Mouse (Mus musculus) neural tube, embryonic 14.5 days (tissue): ENCODE data around the gene H2afx. TPM values are rescaled to one million over a fixed set of nuclear protein-coding genes. Genes with fewer than 3 reads are reported as not detected.

Source experiments
- ATAC-seq: fragments of 200-750 bp; cut with Nextera tagmentation; 2 replicates; pipeline ENCODE4 v1.8.0; 2017; ENCODE audit warnings: low read depth, mild to moderate bottlenecking, moderate TSS enrichment, moderate library complexity
- H3K27ac ChIP-seq: fragments of 300-500 bp; sonication (generic); 2 replicates; pipeline ENCODE4 v1.5.1; 2014; ENCODE audit warnings: low read depth, mild to moderate bottlenecking, control low read depth, low read length, moderate library complexity, mixed read lengths
- H3K27me3 ChIP-seq: fragments of 300-500 bp; sonication (generic); 2 replicates; pipeline ENCODE4 v1.6.1; 2014; ENCODE audit warnings: low read length; ENCODE audit not compliant: control insufficient read depth, insufficient read depth
- H3K36me3 ChIP-seq: fragments of 300-500 bp; sonication (generic); 2 replicates; pipeline ENCODE4 v1.6.1; 2014; ENCODE audit warnings: low read length, mixed read lengths; ENCODE audit not compliant: control insufficient read depth, insufficient read depth
- H3K4me1 ChIP-seq: fragments of 300-500 bp; sonication (generic); 2 replicates; pipeline ENCODE4 v1.6.1; 2014; ENCODE audit warnings: low read length; ENCODE audit not compliant: control insufficient read depth, insufficient read depth
- H3K4me2 ChIP-seq: fragments of 300-500 bp; sonication (generic); 2 replicates; pipeline ENCODE4 v1.6.1; 2014; ENCODE audit warnings: mild to moderate bottlenecking, low read depth, low read length, control low read depth
- H3K4me3 ChIP-seq: fragments of 300-500 bp; sonication (generic); 2 replicates; pipeline ENCODE4 v1.5.1; 2014; ENCODE audit warnings: low read depth, low read length, control low read depth, mixed read lengths
- H3K9ac ChIP-seq: fragments of 300-500 bp; sonication (generic); replicated peaks from 2 replicates; pipeline ENCODE4 v1.6.1; 2014; ENCODE audit warnings: low read depth, mild to moderate bottlenecking, control low read depth, low read length, mixed read lengths
- H3K9me3 ChIP-seq: fragments of 300-500 bp; sonication (generic); 2 replicates; pipeline ENCODE4 v1.6.1; 2016; ENCODE audit warnings: low read length; ENCODE audit not compliant: control insufficient read depth
- WGBS: fragments of 180-500 bp; shearing (Covaris S2); extraction: QIAGEN DNeasy Blood & Tissue Kit; methylation state at CpG from one replicate; pipeline ENCODE4 v1.1.7; 2014; 5-methylcytosine and 5-hydroxymethylcytosine counted together
- microRNA-seq: library from miRNA; unstranded; fragments of <30 nt; microRNA quantifications from one replicate; pipeline ENCODE4, GENCODE M21; 2016
- polyA plus RNA-seq: library from polyadenylated mRNA; unstranded; fragments of >200 nt; fragmentation: Nextera tagmentation; extraction: Ambion mirVana; gene quantifications from 2 replicates; pipeline ENCODE4 v1.2.1, GENCODE M21; 2014

H2afx gene
- polyA plus RNA-seq, 1 experiment from 2014 or later = 92.3 TPM

- Histone ChIP-seq H3K27ac (peak within 1 kb of the TSS; percentile 89), H3K4me1 (peaks cover 7% of the 10 kb centered on the region), H3K27me3 (no peaks in the 10 kb centered on the region), H3K9ac (peak within 1 kb of the TSS; percentile 85), H3K9me3 (no peaks in the 10 kb centered on the region), H3K4me2 (peak within 1 kb of the TSS; percentile 97), H3K36me3 (peaks cover 25% of the 10 kb centered on the region), H3K4me3 (peak within 1 kb of the TSS; percentile 77)
- under 1% methylated on average over 77 of the region's 83 CpGs for WGBS
- ATAC-seq = peak; percentile 98
Observed at GRCm38 (mm10) chr9:44379054-44379834, 44.8 kb downstream of the H2afx start, which contains the start of gene Hyou1. Gene Hyou1, plus strand, starts transcription at chr9:44379490.

DNA sequence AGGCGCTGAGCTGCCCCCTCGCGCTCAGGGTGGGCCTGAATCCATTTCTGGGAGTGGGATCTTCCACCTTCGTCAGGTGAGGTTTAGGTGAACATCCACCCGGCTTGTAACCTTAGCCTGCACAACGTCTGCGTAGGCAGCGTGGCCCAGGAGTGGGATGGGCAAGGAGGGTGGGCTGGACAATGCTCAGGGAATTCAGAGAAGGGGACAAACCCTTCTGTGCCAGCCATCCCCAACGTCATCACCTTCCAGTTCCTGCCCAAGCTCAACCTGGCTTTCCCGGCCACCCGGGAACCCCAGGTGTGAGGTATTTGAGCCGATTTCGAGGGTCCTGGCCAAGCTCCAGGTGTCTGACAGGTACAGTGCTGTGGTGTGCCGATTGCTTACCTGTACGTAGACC is 45.4 kb downstream of the H2afx start:
- H3K9ac ChIP-seq = peak overlapping the region; percentile 85
- peak overlapping the region; percentile 97 for H3K4me2 ChIP-seq
- peak overlapping the region; percentile 77 for H3K4me3 ChIP-seq
- peaks cover 28% of the 10 kb centered on the region for H3K36me3 ChIP-seq
- WGBS = 12% methylated on average over 15 of the region's 15 CpGs
- no peaks in the 10 kb centered on the region for H3K9me3 ChIP-seq
- H3K27me3 ChIP-seq = no peaks in the 10 kb centered on the region
- peaks cover 7% of the 10 kb centered on the region for H3K4me1 ChIP-seq
- ATAC-seq = peak; percentile 28; the same call in 1 of the 2 replicates
- peak overlapping the region; percentile 80 for H3K27ac ChIP-seq

DNA sequence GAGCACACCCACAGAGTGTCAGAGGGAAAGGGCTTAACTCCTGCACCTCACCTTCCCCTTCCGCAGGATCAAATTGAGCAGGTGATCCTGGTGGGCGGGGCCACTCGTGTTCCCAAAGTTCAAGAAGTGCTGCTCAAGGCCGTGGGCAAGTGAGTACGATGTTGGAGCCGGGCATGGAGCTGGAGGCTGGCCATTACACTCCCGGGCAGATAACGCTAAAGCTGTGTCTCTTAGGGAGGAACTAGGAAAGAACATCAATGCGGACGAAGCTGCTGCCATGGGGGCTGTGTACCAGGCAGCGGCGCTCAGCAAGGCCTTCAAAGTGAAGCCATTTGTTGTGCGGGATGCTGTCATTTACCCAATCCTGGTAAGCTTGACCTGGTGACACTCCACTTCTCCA is 50.1 kb downstream of the H2afx start:
- Histone ChIP-seq H3K4me3 (no peak overlapping the region), H3K27me3 (no peaks in the 10 kb centered on the region), H3K9me3 (no peaks in the 10 kb centered on the region), H3K9ac (no peak overlapping the region), H3K4me1 (peaks cover 7% of the 10 kb centered on the region), H3K36me3 (peaks cover 70% of the 10 kb centered on the region), H3K4me2 (no peak overlapping the region), H3K27ac (no peak overlapping the region)
- WGBS = 96% methylated on average over 13 of the region's 13 CpGs
- ATAC-seq = no peak

Small RNA genes lying within 50 kb of the gene (microRNA-seq; reads per million reads assigned to microRNA genes)
- gene Gm44335 = not detected

Other genes starting within 250 kb of the H2afx start
- not detected in 2 replicates for gene Mfrp, start 233.0 kb upstream of the H2afx start, polyA plus RNA-seq
- gene C1qtnf5, start 227.4 kb upstream of the H2afx start, polyA plus RNA-seq = 6.7 and 8.0 TPM in 2 replicates
- 0.08 and 0.10 TPM in 2 replicates for gene Gm49380, start 221.2 kb upstream of the H2afx start, polyA plus RNA-seq
- 28.9 and 32.6 TPM in 2 replicates for gene Rnf26, start 221.2 kb upstream of the H2afx start, polyA plus RNA-seq
- gene Mcam, start 200.2 kb upstream of the H2afx start, polyA plus RNA-seq = 9.0 and 23.0 TPM in 2 replicates
- gene Cbl, start 100.6 kb upstream of the H2afx start, polyA plus RNA-seq = 19.7 and 22.6 TPM in 2 replicates
- not detected in 2 replicates for gene Ccdc153, start 94.0 kb upstream of the H2afx start, polyA plus RNA-seq
- 0.12 and 0.23 TPM in 2 replicates for gene Pdzd3, start 83.2 kb upstream of the H2afx start, polyA plus RNA-seq
- gene Nlrx1, start 66.1 kb upstream of the H2afx start, polyA plus RNA-seq = 3.7 and 4.5 TPM in 2 replicates
- 21.4 and 25.0 TPM in 2 replicates for gene Abcg4, start 46.1 kb upstream of the H2afx start, polyA plus RNA-seq
- gene Hinfp, start 29.0 kb upstream of the H2afx start, polyA plus RNA-seq = 21.9 and 23.2 TPM in 2 replicates
- gene C2cd2l, start 14.4 kb upstream of the H2afx start, polyA plus RNA-seq = 19.0 and 21.9 TPM in 2 replicates
- 35.3 and 35.9 TPM in 2 replicates for gene Dpagt1, start 8.7 kb upstream of the H2afx start, polyA plus RNA-seq
- gene Hmbs, start 9.5 kb downstream of the H2afx start, polyA plus RNA-seq = 58.3 and 58.4 TPM in 2 replicates
- gene Vps11, start 27.0 kb downstream of the H2afx start, polyA plus RNA-seq = 34.4 and 43.4 TPM in 2 replicates
- gene Hyou1, start 44.8 kb downstream of the H2afx start, polyA plus RNA-seq = 20.7 and 27.0 TPM in 2 replicates
- gene Slc37a4, start 62.2 kb downstream of the H2afx start, polyA plus RNA-seq = 70.9 and 78.8 TPM in 2 replicates
- 1,180 and 1,219 TPM in 2 replicates for gene Rps25, start 72.4 kb downstream of the H2afx start, polyA plus RNA-seq
- 305 and 308 TPM in 2 replicates for gene Trappc4, start 72.9 kb downstream of the H2afx start, polyA plus RNA-seq
- 31.1 and 34.5 TPM in 2 replicates for gene Ccdc84, start 83.9 kb downstream of the H2afx start, polyA plus RNA-seq
- not detected in 2 replicates for gene Foxr1, start 106.4 kb downstream of the H2afx start, polyA plus RNA-seq
- not detected in 2 replicates for gene Upk2, start 120.3 kb downstream of the H2afx start, polyA plus RNA-seq
- gene Bcl9l, start 148.1 kb downstream of the H2afx start, polyA plus RNA-seq = 11.5 and 12.3 TPM in 2 replicates
- gene Cxcr5, start 227.2 kb downstream of the H2afx start, polyA plus RNA-seq = not detected in 2 replicates